Comparison of ENCODE assay signal across 8 mouse cellular contexts in genomic region chr6:115676452-115677128, GRCm38 (mm10). TPM values are rescaled to one million over a fixed set of nuclear protein-coding genes. Genes with fewer than 3 reads are reported as not detected.
DNase-seq lines count a peak whose midpoint lies in the region; ATAC-seq lines count a peak whose summit lies in the region.

Raf1 (minus strand) TSS chr6:115676635.

- WGBS in hindbrain, embryonic 12.5 days: 1% methylated on average over 51 of the region's 51 CpGs

- peak within 1 kb of the TSS; percentile 99 for H3K27ac ChIP-seq in hindbrain, embryonic 12.5 days

- H3K9me3 ChIP-seq in hindbrain, embryonic 12.5 days (replicated peaks): no peaks in the 10 kb centered on the region

- H3K4me3 ChIP-seq in hindbrain, embryonic 12.5 days: peak within 1 kb of the TSS; percentile 83

- DNase-seq in Muller cell, postnatal 12 days (ENCODE audit: inconsistent ontology term): peak; percentile 99
- peak; percentile 99 for DNase-seq in cerebellum, adult 9-11 months
- peak; percentile 97 to 98 for DNase-seq in frontal cortex, postnatal 10 days (ENCODE audit: low spot score in 2 of 2)
- peak; percentile 98 to 99 for DNase-seq in layer of hippocampus, postnatal 14 days (ENCODE audit: low spot score in 2 of 2)
- DNase-seq in lung, postnatal 14 days: peak; percentile 97
- DNase-seq in retina, adult 2 months (ENCODE audit: low read depth, low spot score): peak; percentile 88
- peak; percentile 97 to 98 for DNase-seq in thymus, postnatal 36 days

- ATAC-seq in hindbrain, embryonic 12.5 days (ENCODE audit: low FRiP score): peak; percentile 98

- H3K9ac ChIP-seq in hindbrain, embryonic 12.5 days: peak within 1 kb of the TSS; percentile 99

- no peaks in the 10 kb centered on the region for H3K27me3 ChIP-seq in hindbrain, embryonic 12.5 days

- no peaks in the 10 kb centered on the region for H3K36me3 ChIP-seq in hindbrain, embryonic 12.5 days

- H3K4me2 ChIP-seq in hindbrain, embryonic 12.5 days (replicated peaks): peak within 1 kb of the TSS; percentile 71

- peaks cover 16% of the 10 kb centered on the region for H3K4me1 ChIP-seq in hindbrain, embryonic 12.5 days

RNA-seq across cellular contexts. Expression of gene Raf1, which starts in this region (rescaled TPM):
- 159 TPM in 2 replicates for polyA plus RNA-seq in hindbrain, embryonic 12.5 days (2016; fragmentation: Nextera tagmentation; extraction: Ambion mirVana)
- total RNA-seq in layer of hippocampus, postnatal 14 days (2021): 100 to 1,000 TPM; 102 TPM

Comparison
In these comparisons a context has a peak if more than half of its experiments do, and no peak if none do; other contexts are left out.
1. Peak in every context shown above with its lines: DNase-seq, ATAC-seq, H3K4me3 ChIP-seq and H3K27ac ChIP-seq.